Mouse (Mus musculus): ENCODE measurements around the gene Trmt112. TPM values are rescaled to one million over a fixed set of nuclear protein-coding genes. Genes with fewer than 3 reads are reported as not detected.

Trmt112 gene
- polyA plus RNA-seq, 1 experiment from 2014 or later, result 142 TPM

DNA sequence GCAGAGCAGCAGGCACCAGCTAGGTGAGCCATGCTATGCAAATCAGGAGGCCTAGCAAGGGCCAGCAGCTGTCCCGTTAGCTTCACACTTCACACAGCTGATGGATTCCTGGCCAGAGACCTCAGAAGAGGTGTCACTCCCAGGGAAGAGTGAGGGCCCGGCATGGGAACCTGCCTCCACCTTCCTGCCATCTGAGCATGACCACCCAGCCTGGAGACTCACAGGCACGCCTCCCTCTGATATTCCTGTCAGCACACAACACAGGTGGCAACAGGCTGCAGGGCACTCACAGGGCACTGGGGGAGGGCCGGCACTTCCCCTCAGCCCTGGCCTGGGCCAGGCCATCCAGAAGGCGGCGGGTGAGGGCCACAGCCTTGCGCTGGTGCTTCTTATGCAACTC lies 45.9 kb downstream of the Trmt112 start:
- no peak for ATAC-seq (replicated peaks; ENCODE audit: low FRiP score, low read depth)
- no peaks in the 10 kb centered on the region for H3K27me3 ChIP-seq (ENCODE audit: insufficient read depth, low read length)
- peaks cover 57% of the 10 kb centered on the region for H3K36me3 ChIP-seq (ENCODE audit: insufficient read depth, low read length)
- H3K9ac ChIP-seq (ENCODE audit: low read depth, low read length), result no peak overlapping the region
- H3K9me3 ChIP-seq (replicated peaks; ENCODE audit: low read length), result no peaks in the 10 kb centered on the region
- no peak overlapping the region for H3K4me3 ChIP-seq (replicated peaks; ENCODE audit: low read depth, low read length)
- H3K4me1 ChIP-seq (replicated peaks; ENCODE audit: insufficient read depth, low read length), result peaks cover 8% of the 10 kb centered on the region; the same call in 1 of the 2 replicates
- no peak overlapping the region for H3K27ac ChIP-seq
- no peak for TF ChIP-seq CTCF (IDR thresholded peaks at IDR 0.05; ENCODE audit: low read depth)
- DNase-seq (ENCODE audit: low spot score), result no peak
- H3K4me2 ChIP-seq (ENCODE audit: low read length), result no peak overlapping the region
- 79% methylated on average over 7 of the region's 7 CpGs for WGBS

GRCm38 (mm10) chr19:6956461-6956860 lies 47.0 kb downstream of the Trmt112 start:
- Histone ChIP-seq H3K9ac (ENCODE audit: low read depth, low read length) (no peak overlapping the region), H3K4me2 (ENCODE audit: low read length) (no peak overlapping the region), H3K36me3 (ENCODE audit: insufficient read depth, low read length) (peaks cover 58% of the 10 kb centered on the region), H3K4me3 (replicated peaks; ENCODE audit: low read depth, low read length) (no peak overlapping the region), H3K27ac (no peak overlapping the region), H3K27me3 (ENCODE audit: insufficient read depth, low read length) (no peaks in the 10 kb centered on the region), H3K9me3 (replicated peaks; ENCODE audit: low read length) (no peaks in the 10 kb centered on the region), H3K4me1 (replicated peaks; ENCODE audit: insufficient read depth, low read length) (peaks cover 8% of the 10 kb centered on the region; the same call in 1 of the 2 replicates)
- no peak for ATAC-seq (replicated peaks; ENCODE audit: low FRiP score, low read depth)
- no peak for DNase-seq (ENCODE audit: low spot score)
- no peak for TF ChIP-seq CTCF (IDR thresholded peaks at IDR 0.05; ENCODE audit: low read depth)
- 82% methylated on average over 10 of the region's 10 CpGs for WGBS

Small RNAs within 50 kb of the gene (microRNA-seq; reads per million reads assigned to microRNA genes)
- 0.80 reads per million for gene Mir6990

Other genes with a start within 250 kb of the Trmt112 start
- 19.6 TPM in 2 replicates for gene Rps6ka4, start 69.1 kb upstream of the Trmt112 start, polyA plus RNA-seq (2015; fragmentation: Nextera tagmentation; extraction: Ambion mirVana)
- 0.73 and 0.87 TPM in 2 replicates for gene Ccdc88b, start 51.5 kb upstream of the Trmt112 start, polyA plus RNA-seq (2015; fragmentation: Nextera tagmentation; extraction: Ambion mirVana)
- gene Prdx5, start 408 bp downstream of the Trmt112 start, polyA plus RNA-seq (2015; fragmentation: Nextera tagmentation; extraction: Ambion mirVana), result 822 and 884 TPM in 2 replicates
- 22.7 and 23.0 TPM in 2 replicates for gene Esrra, start 12.1 kb downstream of the Trmt112 start, polyA plus RNA-seq (2015; fragmentation: Nextera tagmentation; extraction: Ambion mirVana)
- gene Catsperz, start 15.7 kb downstream of the Trmt112 start, polyA plus RNA-seq (2015; fragmentation: Nextera tagmentation; extraction: Ambion mirVana), result 3.9 and 4.0 TPM in 2 replicates
- 0.46 and 0.69 TPM in 2 replicates for gene Kcnk4, start 24.8 kb downstream of the Trmt112 start, polyA plus RNA-seq (2015; fragmentation: Nextera tagmentation; extraction: Ambion mirVana)
- gene Bad, start 32.2 kb downstream of the Trmt112 start, polyA plus RNA-seq (2015; fragmentation: Nextera tagmentation; extraction: Ambion mirVana), result 75.8 and 76.5 TPM in 2 replicates
- 32.6 and 33.1 TPM in 2 replicates for gene Gpr137, start 32.8 kb downstream of the Trmt112 start, polyA plus RNA-seq (2015; fragmentation: Nextera tagmentation; extraction: Ambion mirVana)
- 144 and 174 TPM in 2 replicates for gene Ppp1r14b, start 65.3 kb downstream of the Trmt112 start, polyA plus RNA-seq (2015; fragmentation: Nextera tagmentation; extraction: Ambion mirVana)
- gene Plcb3, start 66.8 kb downstream of the Trmt112 start, polyA plus RNA-seq (2015; fragmentation: Nextera tagmentation; extraction: Ambion mirVana), result 24.6 and 28.5 TPM in 2 replicates
- gene Fkbp2, start 70.8 kb downstream of the Trmt112 start, polyA plus RNA-seq (2015; fragmentation: Nextera tagmentation; extraction: Ambion mirVana), result 128 and 129 TPM in 2 replicates
- 52.8 and 56.6 TPM in 2 replicates for gene Vegfb, start 78.0 kb downstream of the Trmt112 start, polyA plus RNA-seq (2015; fragmentation: Nextera tagmentation; extraction: Ambion mirVana)
- gene Dnajc4, start 82.9 kb downstream of the Trmt112 start, polyA plus RNA-seq (2015; fragmentation: Nextera tagmentation; extraction: Ambion mirVana), result 30.7 and 32.1 TPM in 2 replicates
- 39.0 and 40.8 TPM in 2 replicates for gene Nudt22, start 86.4 kb downstream of the Trmt112 start, polyA plus RNA-seq (2015; fragmentation: Nextera tagmentation; extraction: Ambion mirVana)
- 14.5 and 14.7 TPM in 2 replicates for gene Trpt1, start 86.4 kb downstream of the Trmt112 start, polyA plus RNA-seq (2015; fragmentation: Nextera tagmentation; extraction: Ambion mirVana)
- 3.5 and 4.3 TPM in 2 replicates for gene Fermt3, start 109.8 kb downstream of the Trmt112 start, polyA plus RNA-seq (2015; fragmentation: Nextera tagmentation; extraction: Ambion mirVana)
- gene Stip1, start 130.3 kb downstream of the Trmt112 start, polyA plus RNA-seq (2015; fragmentation: Nextera tagmentation; extraction: Ambion mirVana), result 131 and 149 TPM in 2 replicates
- 28.0 and 35.5 TPM in 2 replicates for gene Macrod1, start 147.1 kb downstream of the Trmt112 start, polyA plus RNA-seq (2015; fragmentation: Nextera tagmentation; extraction: Ambion mirVana)
- gene Flrt1, start 196.0 kb downstream of the Trmt112 start, polyA plus RNA-seq (2015; fragmentation: Nextera tagmentation; extraction: Ambion mirVana), result 4.8 and 5.1 TPM in 2 replicates